Mouse (Mus musculus): ENCODE measurements at regions not wholly inside any gene's neighbourhood (a gene's known extent, or its start where the extent isn't known, plus 50 kb on each side); places are given as distances from the start of the nearest gene placed in this dataset.
"Not testable (repeated sequence)": the region's sequence is repeated elsewhere in the genome, so short reads cannot be mapped to it uniquely, and the experiment has no call there.

DNA sequence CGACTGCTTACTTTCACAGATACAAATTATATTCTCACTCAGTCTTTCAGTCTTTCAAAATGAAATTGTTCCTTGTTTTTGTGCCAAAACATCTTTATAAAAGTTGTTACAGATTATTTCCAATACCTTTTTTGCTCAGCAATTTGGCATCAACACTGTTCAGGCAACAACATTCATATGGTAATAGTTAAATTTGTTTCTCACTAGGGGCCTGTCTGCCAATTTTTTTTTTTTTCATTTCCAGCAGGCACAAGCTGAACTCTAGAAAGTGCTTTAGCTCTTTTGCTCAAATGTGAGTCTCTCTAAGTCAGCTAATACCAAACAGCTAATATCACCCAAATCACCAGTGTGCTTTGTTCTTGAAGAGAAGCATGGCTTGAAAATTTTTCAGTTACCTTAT is 199.4 kb downstream of the Antxr2 start:
- DNase-seq (ENCODE audit: low spot score): no peak

DNA sequence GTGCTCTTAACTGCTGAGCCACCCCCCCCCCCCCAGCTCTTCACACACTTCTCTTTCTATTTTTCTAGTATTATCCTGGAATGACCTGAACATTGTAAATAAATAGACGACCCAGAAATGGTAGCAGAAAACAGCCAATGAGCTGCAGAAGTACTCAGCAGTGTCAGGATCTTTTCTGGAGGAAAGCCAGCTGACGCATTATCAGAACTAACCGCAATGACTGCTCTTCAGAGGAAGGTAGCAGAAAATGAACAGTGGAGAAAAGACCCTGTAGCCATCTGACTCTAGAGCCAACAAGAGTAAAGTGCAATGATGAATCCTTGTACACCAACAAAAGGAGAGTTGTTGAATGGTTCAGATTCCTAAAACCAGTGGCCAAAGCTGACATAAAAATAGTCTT is 213.4 kb downstream of the Antxr2 start:
- no peak for DNase-seq (ENCODE audit: low spot score)

DNA sequence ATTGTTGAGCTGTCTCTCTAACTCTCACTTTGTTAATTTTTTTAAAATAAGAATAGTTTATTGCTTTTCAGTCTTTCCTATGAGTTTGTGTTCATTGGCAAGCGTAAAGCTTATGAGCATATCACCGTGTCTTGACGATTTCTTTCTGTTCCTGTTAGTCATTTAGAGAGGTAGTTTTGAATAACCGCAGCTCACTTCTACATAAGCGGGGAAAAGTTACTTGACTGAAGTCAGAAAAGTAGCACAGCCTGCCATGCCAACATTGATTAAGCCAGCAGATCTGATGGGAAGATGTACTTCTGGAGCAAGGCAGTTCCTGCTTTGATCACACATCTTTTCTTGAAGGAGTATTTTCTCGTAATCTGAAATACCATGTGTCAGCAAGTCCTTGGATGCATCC is 215.5 kb downstream of the Antxr2 start:
- DNase-seq (ENCODE audit: low spot score): no peak

DNA sequence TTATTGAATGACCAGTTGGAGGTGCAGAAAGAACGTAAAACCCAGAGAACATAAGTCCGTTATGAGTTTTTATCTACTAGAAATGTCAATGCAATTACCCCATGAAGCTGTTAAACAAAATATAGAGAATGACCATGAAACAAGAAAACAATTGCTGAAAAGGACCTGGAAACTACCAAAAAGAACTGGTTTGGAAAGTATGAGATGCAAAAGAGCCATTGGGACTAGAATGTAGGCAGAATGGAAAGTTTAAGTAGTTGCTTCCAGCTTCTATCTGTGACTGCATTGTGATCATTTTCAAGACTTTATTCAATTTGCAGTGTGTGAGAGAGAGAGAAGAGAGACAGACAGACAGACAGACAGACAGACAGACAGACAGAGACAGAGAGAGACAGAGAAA is 216.1 kb downstream of the Antxr2 start:
- DNase-seq (ENCODE audit: low spot score): no peak

DNA sequence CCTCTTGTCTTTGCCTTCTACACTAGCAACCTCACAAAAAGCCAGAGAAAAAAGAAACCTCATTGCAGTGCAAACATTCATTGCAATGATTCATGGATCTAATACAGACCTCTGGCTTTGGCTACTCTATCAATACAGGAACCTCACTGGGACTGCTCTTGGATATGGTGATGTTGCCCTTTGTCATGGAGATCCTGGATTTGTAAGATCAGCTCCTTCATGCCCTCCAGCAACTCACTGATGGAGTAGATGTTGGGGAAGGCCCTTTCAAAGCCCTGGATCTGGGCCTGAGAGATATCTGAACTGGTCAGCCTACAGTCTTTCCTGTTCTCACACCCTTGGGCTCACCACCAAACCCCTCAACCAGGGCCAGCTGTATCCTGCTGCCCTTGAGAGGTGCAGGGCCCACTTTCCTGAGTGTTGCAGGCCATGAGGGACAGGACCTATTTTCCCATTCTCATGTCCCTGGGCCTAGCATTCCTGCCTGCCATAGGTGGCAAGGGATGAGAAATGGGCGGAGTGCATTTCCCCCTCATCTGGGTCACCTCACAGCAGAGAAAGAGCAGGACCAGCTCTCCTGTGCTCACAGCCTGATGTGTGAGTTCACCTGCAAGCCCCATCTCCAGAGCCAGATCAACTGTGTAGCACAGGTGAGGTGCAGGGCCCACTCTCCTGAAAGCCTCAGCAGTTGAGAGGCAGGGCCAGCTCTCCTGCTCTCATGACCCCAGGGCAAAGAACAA is 218.1 kb downstream of the Antxr2 start:
- no peak for DNase-seq (ENCODE audit: low spot score)

DNA sequence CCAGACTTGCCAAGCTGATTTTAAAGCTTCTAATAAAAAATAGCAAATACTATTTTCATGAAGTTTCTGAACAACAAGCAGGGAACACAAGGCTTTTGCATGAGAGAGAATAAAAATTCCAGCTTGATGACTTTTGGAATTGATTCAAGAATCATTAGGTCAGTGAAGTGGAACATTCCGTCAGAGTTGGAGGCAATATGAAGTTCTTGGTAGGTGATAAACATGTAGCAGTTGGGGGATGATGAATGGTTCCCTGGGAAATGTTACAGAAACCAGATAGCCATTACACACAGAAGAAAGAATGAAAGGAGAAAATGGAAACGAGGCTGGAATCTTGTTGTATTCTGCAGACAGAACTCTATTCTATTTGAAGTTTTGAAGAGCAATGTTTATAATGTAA is 221.8 kb downstream of the Antxr2 start:
- no peak for DNase-seq (ENCODE audit: low spot score)

DNA sequence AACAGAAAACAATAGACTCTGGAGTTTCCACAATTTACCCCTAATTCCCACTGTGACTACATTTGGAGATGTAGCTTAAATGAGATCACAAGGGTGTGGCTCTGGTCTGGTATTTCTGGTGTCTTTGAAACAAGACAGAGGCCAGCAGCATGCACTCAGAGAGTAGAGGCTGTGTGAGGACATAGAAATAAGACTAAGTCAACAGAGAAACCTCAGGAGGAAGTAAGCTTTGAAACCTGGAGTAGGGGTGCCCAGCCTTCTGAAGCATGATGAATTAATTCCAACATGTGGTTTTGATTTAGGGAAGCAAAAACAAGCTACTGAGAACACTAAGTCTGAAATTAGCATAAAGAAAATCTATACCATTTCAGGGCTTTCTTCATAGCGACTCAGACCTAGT is 223.7 kb downstream of the Antxr2 start:
- peak; percentile 16 for DNase-seq (ENCODE audit: low spot score)

DNA sequence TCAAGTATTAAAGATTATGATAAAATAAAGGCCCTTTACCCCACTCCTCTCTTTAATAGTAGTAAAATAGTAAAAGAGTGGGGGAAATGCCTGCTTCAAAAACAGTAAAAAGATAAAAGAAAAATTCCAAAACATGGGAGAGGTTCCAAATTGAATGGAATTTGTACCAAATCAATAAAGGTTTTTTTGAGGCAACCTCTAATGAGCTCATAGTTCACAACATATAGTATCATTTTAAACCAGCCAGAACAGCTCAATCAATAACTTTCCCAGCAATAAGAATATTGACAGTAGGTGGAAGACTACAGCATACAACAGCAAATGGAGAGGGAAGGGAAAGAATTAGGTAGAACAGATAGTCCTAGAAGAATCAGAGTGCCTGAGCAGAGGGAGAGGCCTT is 224.1 kb downstream of the Antxr2 start:
- DNase-seq (ENCODE audit: low spot score): no peak

DNA sequence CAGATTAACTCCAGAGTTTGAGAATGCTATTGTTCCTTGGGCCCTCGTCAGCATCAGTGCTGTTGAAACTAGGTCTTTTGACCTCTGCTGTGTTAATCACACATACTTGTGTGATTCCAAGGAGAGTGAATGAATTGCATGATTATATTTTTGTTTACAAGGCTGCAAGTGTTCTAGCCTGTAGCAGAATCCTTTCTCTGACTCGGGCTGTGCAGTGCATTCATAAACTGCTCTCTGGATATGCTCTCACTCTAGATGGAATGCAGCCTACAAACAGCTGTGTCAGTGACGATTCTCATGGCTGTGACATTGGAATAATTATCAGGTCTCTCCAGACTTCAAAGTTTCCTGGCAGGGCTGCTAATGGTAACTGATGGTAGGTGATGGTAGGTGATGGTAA is 230.8 kb downstream of the Antxr2 start:
- DNase-seq (ENCODE audit: low spot score): peak; percentile 4

DNA sequence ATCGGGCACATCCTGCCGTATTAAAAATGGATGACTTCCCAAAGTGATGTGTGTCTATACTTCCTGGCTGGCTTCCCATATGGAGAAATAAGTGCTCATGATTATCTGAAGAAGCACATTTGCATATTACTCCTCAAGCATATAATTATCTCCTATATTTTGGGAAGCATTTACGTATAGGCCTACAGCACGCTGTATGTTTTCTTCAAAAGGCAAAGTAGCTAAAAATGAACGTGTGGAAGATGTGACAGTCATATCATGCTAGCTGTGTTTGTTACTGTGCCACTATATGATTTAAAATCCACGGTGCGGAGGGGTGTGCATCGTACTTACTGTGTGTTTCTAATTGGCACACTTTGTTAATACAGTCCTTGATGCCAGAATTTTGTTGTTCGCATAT is 242.7 kb downstream of the Antxr2 start:
- no peak for DNase-seq (ENCODE audit: low spot score)

DNA sequence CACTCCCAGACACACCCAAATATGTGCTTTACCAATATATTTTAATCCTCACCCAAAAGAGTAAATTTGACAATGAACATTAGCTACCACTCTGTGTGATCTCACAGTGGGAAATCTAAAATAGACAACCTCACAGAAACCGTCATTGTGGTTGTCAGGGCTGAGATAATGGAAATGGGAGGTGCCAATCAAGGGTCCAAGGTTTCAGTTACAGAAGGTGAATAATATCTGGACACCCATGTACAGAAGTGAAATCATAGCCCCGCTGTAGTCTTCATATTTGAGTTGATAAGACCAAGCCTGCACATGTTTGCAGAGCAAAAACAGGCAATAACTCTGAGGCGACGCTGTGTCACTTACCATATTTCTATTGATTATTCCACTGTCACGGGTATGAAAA is 243.8 kb downstream of the Antxr2 start:
- no peak for DNase-seq (ENCODE audit: low spot score)

DNA sequence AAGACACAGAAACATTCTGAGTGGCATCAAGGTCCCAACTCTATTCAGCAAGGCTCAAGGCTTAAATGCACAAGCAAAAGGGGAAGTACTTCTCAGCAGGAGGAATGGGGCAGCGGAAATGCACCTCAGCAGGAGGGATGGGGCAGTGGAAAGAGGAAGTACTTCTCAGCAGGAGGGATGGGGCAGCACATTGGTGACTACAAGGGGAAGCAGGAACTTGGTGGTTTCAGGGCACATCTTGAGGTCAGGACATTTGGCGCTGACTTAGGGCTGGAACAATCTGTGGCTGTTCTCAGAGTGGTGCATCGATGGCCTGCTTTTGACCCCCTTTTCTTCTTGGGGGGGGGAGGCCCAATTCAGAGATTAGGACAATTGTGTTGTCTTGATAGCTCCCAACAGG is 255.7 kb downstream of the Antxr2 start:
- not testable (repeated sequence) for DNase-seq (ENCODE audit: low spot score)

DNA sequence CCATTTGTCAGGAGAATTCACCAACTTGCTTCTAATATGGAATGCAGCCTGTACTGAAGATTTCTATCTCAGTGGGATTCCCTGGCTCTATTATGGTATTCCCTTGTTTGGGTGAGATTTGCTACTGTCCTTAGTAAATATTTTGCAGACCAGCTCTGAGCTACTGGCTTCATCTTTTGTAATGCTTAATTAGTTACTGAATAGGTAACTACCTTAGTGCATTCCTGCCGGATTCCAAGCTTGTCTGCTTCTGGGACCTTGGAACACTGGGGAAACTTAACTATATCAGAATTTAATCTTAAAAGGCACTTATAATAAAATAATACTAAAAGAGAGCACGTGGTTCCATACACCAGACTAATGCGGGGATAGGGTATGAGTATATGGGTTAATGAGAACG is 257.4 kb downstream of the Antxr2 start:
- DNase-seq (ENCODE audit: low spot score): not testable (repeated sequence)

DNA sequence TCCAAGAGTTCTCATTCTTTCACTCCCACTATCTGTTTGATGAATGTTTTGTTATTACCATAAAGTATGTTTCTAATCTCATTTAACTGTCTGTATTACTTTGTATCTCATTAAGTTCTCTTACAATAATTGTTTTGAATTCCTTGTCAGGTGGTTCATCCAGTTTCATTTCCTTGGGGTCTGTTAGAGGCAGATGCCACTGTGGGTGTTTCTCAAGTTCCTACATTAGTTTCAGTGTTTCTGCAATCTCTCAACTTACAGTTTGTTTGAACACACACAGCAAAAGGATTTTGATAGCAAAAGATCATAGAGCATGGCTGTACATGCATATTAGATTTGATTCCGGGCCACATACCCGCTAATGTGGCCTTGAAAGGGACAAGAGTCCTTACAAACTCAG is 280.5 kb upstream of the Gk2 start:
- DNase-seq (ENCODE audit: low spot score): no peak

DNA sequence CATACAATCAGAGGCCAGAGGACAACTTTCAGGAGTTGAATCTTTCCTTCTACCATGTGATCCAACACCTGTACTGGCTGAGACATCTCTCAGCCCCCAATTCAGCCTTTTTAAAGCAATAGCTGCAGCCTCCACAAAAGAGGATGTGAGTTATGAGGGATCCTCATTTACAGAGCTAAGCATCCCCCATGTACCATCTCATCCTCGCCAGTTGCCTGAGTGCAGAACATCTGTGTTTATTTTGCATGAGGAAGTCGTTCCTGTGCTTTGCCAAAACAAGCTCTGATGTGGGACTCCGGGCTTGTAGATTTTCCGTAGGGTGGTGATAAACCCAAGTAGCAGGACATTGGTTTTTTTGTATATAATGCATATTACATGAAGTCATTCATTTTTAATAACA is 274.1 kb upstream of the Gk2 start:
- no peak for DNase-seq (ENCODE audit: low spot score)

DNA sequence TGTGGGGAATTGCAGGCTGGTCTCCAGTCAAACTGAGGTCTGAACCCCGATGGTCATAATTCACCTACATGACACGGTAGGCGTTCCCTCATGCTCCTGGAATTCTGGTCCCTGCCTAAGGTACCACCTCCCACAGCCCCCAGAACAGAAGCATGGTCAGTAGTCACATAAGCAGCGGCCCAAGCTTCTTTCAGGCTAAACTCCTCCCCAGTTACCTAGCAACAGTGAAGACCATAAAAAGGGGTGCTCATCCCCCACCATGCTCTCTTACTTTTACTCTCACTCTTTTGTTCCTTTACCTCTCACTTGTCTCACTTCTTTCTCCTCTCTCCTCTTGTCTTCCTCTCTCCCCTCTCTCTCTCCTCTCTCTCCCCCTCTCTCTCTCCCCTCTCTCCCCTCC is 262.5 kb upstream of the Gk2 start:
- peak; percentile 21 for DNase-seq (ENCODE audit: low spot score)

DNA sequence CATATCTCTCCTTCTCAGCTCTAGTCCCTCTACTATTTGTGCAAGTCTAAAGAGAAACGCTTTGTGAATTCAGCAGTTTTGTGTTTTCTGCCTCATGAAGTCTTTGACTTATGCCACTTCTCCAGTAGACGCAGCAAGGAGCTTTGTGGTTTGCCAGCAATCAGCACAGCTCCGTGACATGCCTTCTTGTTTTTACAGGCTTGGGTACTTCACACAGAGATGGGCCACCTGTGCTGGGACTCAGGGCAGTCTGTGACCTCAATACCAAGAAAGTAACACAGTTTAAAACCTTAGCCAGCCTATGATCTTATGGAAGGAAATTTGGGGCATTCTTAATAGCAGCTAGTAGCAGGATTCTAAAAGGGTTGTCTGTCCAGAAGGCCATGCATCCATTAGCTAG is 248.4 kb upstream of the Gk2 start:
- DNase-seq (ENCODE audit: low spot score): no peak

DNA sequence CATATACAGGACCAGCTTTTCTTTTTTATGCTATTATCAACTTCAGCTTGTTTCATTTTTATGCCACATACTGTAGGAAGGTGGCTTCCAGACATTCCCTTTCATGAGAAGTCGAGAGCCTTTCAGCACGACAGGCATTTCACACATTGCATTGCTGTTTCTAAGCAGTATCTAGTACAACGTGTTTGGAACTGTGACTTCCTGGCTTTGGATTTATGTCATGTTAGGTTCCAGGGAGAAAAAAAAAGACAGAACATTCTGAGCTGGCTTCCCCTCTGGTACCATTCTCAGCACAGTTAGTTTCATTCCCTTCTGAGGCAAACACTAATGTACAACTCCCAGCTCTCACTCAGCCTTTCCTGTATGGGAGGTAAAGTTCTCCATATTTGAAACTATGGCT is 243.7 kb upstream of the Gk2 start:
- DNase-seq (ENCODE audit: low spot score): no peak

DNA sequence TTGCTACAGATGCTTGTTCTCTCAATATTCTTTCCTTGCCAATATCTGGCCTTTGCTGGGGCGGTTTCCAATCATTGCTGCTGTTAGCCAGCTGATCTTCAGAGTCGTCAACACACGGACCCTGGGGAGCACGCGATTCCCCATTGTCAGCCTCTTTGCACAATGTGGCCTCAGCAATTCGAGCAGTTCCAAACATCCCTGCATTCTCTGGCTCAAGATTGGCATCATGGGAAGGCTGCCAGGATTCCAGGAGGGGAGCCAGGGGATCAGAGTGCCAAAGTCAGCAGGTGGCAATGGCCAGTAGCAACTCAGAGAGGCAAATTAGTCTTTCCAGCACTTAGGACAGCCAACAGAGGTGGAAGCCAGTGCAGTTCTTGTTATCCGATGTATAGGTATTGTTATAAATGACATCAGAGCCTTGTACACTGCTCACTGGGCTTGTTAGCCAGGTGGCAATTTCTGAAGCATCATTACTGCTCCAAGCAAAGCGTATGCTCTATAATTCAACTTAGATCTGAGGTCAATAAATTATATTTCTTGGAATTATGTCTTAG is 240.8 kb upstream of the Gk2 start:
- DNase-seq (ENCODE audit: low spot score): no peak

DNA sequence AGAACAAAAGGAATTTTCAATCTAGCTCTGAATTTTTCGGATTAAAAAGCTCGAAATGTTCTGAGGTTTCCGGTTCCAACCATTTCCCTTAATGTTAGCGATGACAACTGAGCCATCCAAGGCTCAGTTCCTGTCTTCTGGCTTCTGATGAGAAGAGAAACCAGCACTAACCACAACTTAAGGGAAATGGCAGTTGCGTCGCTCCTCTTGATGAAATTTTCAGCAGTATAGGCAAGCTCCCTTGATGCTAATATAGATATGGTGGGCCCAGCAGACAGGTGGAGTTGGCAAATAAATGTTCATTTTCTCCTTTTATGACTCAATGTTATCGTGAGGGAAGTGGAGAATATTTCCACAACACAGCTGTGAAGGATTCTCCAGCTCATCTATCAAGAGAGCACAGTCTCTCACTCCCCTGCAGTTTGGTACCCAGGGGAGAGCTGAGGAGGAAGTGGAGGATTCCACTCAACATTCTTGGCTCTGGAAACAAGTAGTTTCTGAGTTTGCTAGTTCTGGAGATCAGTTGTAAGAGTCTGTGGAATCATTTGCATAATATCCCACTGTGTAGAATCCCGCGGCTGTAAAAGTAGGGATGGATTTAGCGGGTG is 236.6 kb upstream of the Gk2 start:
- DNase-seq (ENCODE audit: low spot score): no peak

DNA sequence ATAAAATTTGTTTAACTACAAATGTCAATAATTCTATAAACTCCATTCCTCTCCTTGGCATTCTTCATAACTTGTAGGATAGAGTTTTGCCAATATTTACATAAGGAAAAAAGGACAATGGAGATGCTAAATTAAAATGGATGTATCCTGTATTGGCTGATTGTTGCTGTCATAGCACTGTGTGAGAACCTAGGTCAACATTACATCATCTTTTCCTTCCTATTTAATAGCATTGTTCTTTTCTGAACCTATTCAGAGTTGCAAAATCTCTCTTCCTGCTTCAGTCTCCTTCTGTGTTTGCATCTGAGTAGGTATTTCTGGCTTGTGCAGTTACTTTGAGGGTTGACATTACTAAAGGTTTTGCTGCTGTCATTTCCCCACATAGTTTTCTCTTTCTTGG is 228.6 kb upstream of the Gk2 start:
- DNase-seq (ENCODE audit: low spot score): no peak

DNA sequence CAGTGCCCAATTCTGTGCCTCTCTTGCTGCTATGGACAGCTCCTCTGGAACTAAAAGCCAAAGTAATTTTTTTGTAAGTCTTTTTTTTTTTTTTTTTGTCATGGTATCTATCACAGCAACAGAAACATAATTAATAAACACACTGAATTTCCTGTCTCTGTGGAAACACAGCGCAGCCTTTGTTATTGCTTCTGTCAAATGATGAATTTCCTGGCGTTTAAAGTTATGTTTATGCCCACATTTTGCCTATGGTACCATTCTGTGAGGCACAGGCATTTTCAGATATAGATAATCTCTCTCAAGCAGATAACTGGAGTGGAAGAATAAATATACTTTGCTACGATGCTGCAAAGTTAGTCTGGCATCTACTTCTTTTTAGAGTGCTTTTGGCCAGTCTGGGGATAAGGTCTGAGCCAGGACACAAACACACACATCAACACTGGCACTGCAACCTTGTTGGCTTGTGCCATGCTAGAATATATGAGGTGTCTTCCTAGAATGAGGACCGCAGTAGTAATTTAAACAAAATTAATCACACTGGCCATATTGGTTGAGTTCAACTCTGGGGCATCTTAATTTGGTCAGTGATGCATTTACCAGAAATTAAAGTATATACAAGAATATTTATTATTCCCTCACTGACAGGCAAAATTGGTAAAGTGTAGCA is 227.9 kb upstream of the Gk2 start:
- no peak for DNase-seq (ENCODE audit: low spot score)

DNA sequence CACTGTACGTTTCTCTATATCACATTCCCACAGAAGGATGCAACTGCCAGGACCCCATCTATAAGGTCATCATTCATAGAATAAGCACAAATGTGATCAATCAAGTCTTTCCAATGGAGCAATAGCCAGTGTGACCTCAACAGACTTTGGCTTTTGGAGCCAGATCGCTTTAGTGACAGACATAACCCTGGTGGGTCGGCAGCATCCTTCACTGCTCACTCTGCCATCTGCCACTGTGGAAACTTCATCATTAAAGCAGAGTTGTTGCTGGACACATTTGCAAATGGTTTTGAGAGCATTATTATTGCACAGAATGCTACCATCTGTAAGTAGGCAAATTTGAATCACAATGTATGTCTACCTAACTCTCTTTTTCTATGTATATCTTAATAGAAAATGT is 212.9 kb upstream of the Gk2 start:
- DNase-seq (ENCODE audit: low spot score): peak; percentile 9

Measured in embryo, embryonic 10.5 days (tissue).